Mouse (Mus musculus) embryo, embryonic 10 days (tissue): ENCODE measurements around the gene Ccdc122.
"Not testable (repeated sequence)": the region's sequence is repeated elsewhere in the genome, so short reads cannot be mapped to it uniquely, and the experiment has no call there.

Source experiments
- DNase-seq: peaks from one replicate; pipeline ENCODE4 v3.0.0-alpha.2; 2015; ENCODE audit warnings: low spot score

Gene Ccdc122

GRCm38 (mm10) chr14:77036226-77037046 lies at the start of gene Ccdc122, which contains the start of gene Lacc1:
Gene Ccdc122, plus strand, starts transcription at chr14:77036772.
Gene Lacc1, minus strand, starts transcription at chr14:77036904.
- peak; percentile 73 for DNase-seq

- not testable (repeated sequence) for DNase-seq
Measured at GRCm38 (mm10) chr14:76990351-76990750, 46.2 kb upstream of the Ccdc122 start.

GRCm38 (mm10) chr14:77004740-77005139 lies 31.8 kb upstream of the Ccdc122 start:
- DNase-seq = peak; percentile 20

- DNase-seq = peak; percentile 22
Measured at GRCm38 (mm10) chr14:77005566-77005965, 31.0 kb upstream of the Ccdc122 start.

GRCm38 (mm10) chr14:77008238-77008637 lies 28.3 kb upstream of the Ccdc122 start:
- peak; percentile 82 for DNase-seq

- DNase-seq = peak; percentile 79
Measured at GRCm38 (mm10) chr14:77011804-77012203, 24.8 kb upstream of the Ccdc122 start.

- DNase-seq = not testable (repeated sequence)
Measured at GRCm38 (mm10) chr14:77016783-77017182, 19.8 kb upstream of the Ccdc122 start.

- DNase-seq = no peak
Measured at GRCm38 (mm10) chr14:77017211-77017610, 19.4 kb upstream of the Ccdc122 start.

GRCm38 (mm10) chr14:77024499-77024898 lies 12.1 kb upstream of the Ccdc122 start:
- no peak for DNase-seq

GRCm38 (mm10) chr14:77029319-77030054 lies 7.1 kb upstream of the Ccdc122 start:
- peak; percentile 15 for DNase-seq

- DNase-seq = no peak
Measured at GRCm38 (mm10) chr14:77030808-77031207, 5.8 kb upstream of the Ccdc122 start.

GRCm38 (mm10) chr14:77032433-77032832 lies 4.1 kb upstream of the Ccdc122 start:
- no peak for DNase-seq

GRCm38 (mm10) chr14:77033391-77033790 lies 3.2 kb upstream of the Ccdc122 start:
- DNase-seq = no peak

GRCm38 (mm10) chr14:77034175-77034915 lies 2.2 kb upstream of the Ccdc122 start:
- DNase-seq = no peak

GRCm38 (mm10) chr14:77034970-77035369 lies 1.6 kb upstream of the Ccdc122 start:
- DNase-seq = no peak

GRCm38 (mm10) chr14:77037330-77037729 lies 758 bp downstream of the Ccdc122 start:
- no peak for DNase-seq

GRCm38 (mm10) chr14:77037832-77038425 lies 1.4 kb downstream of the Ccdc122 start:
- DNase-seq = no peak

- no peak for DNase-seq
Measured at GRCm38 (mm10) chr14:77053288-77053687, 16.7 kb downstream of the Ccdc122 start.

- DNase-seq = no peak
Measured at GRCm38 (mm10) chr14:77069361-77069760, 32.8 kb downstream of the Ccdc122 start.

GRCm38 (mm10) chr14:77081248-77081647 lies 44.7 kb downstream of the Ccdc122 start:
- no peak for DNase-seq

- DNase-seq = no peak
Measured at GRCm38 (mm10) chr14:77100285-77100684, 63.7 kb downstream of the Ccdc122 start.

- not testable (repeated sequence) for DNase-seq
Measured at GRCm38 (mm10) chr14:77110622-77111021, 74.0 kb downstream of the Ccdc122 start.
